Mouse (Mus musculus) lung, postnatal 0 days (tissue): ENCODE measurements around the gene Tmem159.

Source experiments
- CTCF ChIP-seq: IDR thresholded peaks from 2 replicates; pipeline ENCODE4 v1.5.1; 2016; ENCODE audit warnings: antibody characterized with exemption, mild to moderate bottlenecking
- EP300 ChIP-seq: IDR thresholded peaks from 2 replicates; pipeline ENCODE4 v1.6.1; 2016; ENCODE audit warnings: antibody characterized with exemption, mild to moderate bottlenecking, control low read depth

DNA sequence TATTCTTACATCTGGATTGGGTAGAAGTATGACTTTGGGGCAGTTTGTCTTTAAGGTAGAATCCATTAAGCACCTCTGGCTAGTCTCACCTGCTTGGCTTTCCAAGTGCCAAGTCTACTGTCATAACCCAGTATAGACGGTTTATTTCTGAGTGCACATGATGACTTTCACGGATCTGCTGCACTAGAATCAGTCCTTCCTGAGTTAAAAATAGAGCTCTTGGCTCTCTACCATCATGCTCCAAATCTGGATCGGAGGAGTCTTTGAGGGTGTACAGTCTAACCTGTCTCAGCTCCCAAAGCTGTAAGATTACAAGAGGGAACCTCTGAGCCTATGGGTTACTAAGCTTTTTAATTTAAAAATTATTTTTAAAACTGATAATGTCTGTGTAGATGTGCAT is 7.9 kb upstream of the Tmem159 start:
- TF ChIP-seq CTCF = no peak
- no peak for TF ChIP-seq EP300
